Mouse (Mus musculus) midbrain, postnatal 0 days (tissue): Measurements from ENCODE around the gene Ror2. TPM values are rescaled to one million over a fixed set of nuclear protein-coding genes. Genes with fewer than 3 reads are reported as not detected.

Experiments used
- ATAC-seq: fragments of 200-750 bp; cut with Nextera tagmentation; 2 replicates; pipeline ENCODE4 v1.8.0; 2017; ENCODE audit warnings: moderate number of reproducible peaks, mild to moderate bottlenecking, moderate TSS enrichment, moderate library complexity; ENCODE audit not compliant: low FRiP score
- DNase-seq: peaks from one replicate; pipeline ENCODE4 v3.0.0-alpha.2; 2015; ENCODE audit warnings: low spot score
- H3K27ac ChIP-seq: fragments of 300-500 bp; sonication (generic); 2 replicates; pipeline ENCODE4 v1.5.1; 2014; ENCODE audit warnings: low read depth, mild to moderate bottlenecking, low read length, mixed read lengths
- H3K27me3 ChIP-seq: fragments of 300-500 bp; sonication (generic); 2 replicates; pipeline ENCODE4 v1.6.1; 2014; ENCODE audit warnings: low read length, control low read depth, mixed read lengths; ENCODE audit not compliant: insufficient read depth
- H3K36me3 ChIP-seq: fragments of 300-500 bp; sonication (generic); 2 replicates; pipeline ENCODE4 v1.6.1; 2014; ENCODE audit warnings: low read length, control low read depth, mixed read lengths; ENCODE audit not compliant: insufficient read depth
- H3K4me1 ChIP-seq: fragments of 300-500 bp; sonication (generic); 2 replicates; pipeline ENCODE4 v1.6.1; 2014; ENCODE audit warnings: mild to moderate bottlenecking, control low read depth, antibody characterized with exemption, low read length, mixed read lengths; ENCODE audit not compliant: insufficient read depth
- H3K4me2 ChIP-seq: fragments of 300-500 bp; sonication (generic); 2 replicates; pipeline ENCODE4 v1.6.1; 2014; ENCODE audit warnings: low read depth, mild to moderate bottlenecking, low read length, mixed read lengths; ENCODE audit not compliant: poor library complexity, severe bottlenecking
- H3K4me3 ChIP-seq: fragments of 300-500 bp; sonication (generic); 2 replicates; pipeline ENCODE4 v1.5.1; 2014; ENCODE audit warnings: low read depth, mild to moderate bottlenecking, low read length, moderate library complexity
- H3K9ac ChIP-seq: fragments of 300-500 bp; sonication (generic); replicated peaks from 2 replicates; pipeline ENCODE4 v1.6.1; 2014; ENCODE audit warnings: mild to moderate bottlenecking, low read length, moderate library complexity, mixed read lengths; ENCODE audit not compliant: poor library complexity, severe bottlenecking
- H3K9me3 ChIP-seq: fragments of 300-500 bp; sonication (generic); 2 replicates; pipeline ENCODE4 v1.6.1; 2016; ENCODE audit warnings: low read length, control low read depth
- CTCF ChIP-seq: IDR thresholded peaks from 2 replicates; pipeline ENCODE4 v1.5.1; 2016; ENCODE audit warnings: antibody characterized with exemption, mild to moderate bottlenecking
- WGBS: fragments of 180-500 bp; shearing (Covaris S2); extraction: QIAGEN DNeasy Blood & Tissue Kit; methylation state at CpG from one replicate; pipeline ENCODE4 v1.1.7; 2014; 5-methylcytosine and 5-hydroxymethylcytosine counted together
- polyA plus RNA-seq: library from polyadenylated mRNA; unstranded; fragments of >200 nt; fragmentation: Nextera tagmentation; extraction: Ambion mirVana; gene quantifications from 2 replicates; pipeline ENCODE4 v1.2.1, GENCODE M21; 2015
- total RNA-seq: library from RNA; depleted of rRNA; stranded (reverse); fragments of >200 nt; gene quantifications from 2 replicates; pipeline ENCODE4 v1.2.3, GENCODE M21; 2014

Gene Ror2
- total and polyA plus RNA-seq, 2 experiments from 2014 or later = 2.0 to 5.8 TPM

DNA sequence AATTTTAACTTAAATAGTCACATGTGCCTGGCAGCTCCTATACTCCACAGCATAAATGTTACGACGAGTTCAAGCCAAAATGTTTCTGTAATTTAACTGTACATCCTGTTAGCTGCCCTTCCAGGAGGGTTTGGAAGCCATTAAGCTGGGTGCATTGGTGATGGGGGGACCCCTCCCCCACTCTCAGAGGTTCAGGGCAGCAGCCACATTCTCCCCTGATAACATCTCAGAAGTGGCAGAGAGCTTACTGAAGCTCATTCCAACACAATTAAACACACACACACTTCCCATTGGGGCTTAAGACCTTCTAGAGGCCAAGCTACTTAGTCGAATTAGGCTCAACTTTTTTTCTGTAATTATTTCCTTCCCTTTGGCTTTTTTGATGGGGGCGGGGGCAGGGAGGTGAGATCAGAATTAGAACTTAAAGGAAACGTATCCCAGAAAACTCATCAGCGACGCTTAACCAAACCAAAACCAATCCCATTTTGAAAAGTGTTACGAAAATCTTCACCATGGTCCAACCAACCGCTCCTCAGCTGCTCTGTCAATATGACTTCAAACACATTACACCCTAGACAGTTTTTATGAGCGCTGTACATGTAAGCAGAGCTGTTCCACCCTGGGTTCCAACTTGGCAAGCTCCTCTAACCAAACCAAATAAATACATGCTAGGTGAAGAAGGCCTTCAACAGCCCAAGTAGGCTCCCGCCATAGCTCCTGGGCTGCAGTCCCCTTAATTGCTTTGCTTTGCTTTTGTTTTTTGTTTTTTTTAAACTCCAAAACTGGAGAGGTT lies 4.1 kb downstream of the Ror2 start:
- ATAC-seq = no peak
- no peak overlapping the region for H3K4me2 ChIP-seq
- no peaks in the 10 kb centered on the region for H3K4me1 ChIP-seq
- no peak for DNase-seq
- no peaks in the 10 kb centered on the region for H3K36me3 ChIP-seq
- H3K4me3 ChIP-seq = no peak overlapping the region
- no peak overlapping the region for H3K27ac ChIP-seq
- H3K9ac ChIP-seq = no peak overlapping the region
- TF ChIP-seq CTCF = no peak
- H3K9me3 ChIP-seq = no peaks in the 10 kb centered on the region
- 68% methylated on average over 11 of the region's 11 CpGs for WGBS
- peaks cover 19% of the 10 kb centered on the region for H3K27me3 ChIP-seq

DNA sequence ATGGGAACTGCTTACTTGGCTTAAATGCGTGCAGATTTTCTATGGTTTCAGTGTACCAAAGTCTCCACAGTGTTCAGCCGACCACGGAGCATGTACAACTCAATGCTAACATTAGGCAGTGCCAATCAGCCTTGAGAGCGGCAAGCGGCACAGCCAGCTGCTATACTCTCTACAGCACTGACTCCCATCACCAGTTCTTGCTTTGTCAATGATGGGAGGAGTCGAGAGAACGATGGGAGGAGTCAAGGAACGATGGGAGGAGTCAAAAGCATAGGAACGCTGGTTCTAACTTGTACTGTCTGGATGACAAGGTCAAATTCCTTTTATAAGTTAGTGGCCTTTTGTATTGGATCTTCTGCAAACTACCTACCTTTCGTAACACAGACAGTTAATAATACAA lies 7.0 kb downstream of the Ror2 start:
- no peak for DNase-seq
- H3K4me2 ChIP-seq = no peak overlapping the region
- H3K27ac ChIP-seq = no peak overlapping the region
- no peaks in the 10 kb centered on the region for H3K9me3 ChIP-seq
- TF ChIP-seq CTCF = no peak
- no peaks in the 10 kb centered on the region for H3K27me3 ChIP-seq
- no peak for ATAC-seq
- no peak overlapping the region for H3K9ac ChIP-seq
- no peak overlapping the region for H3K4me3 ChIP-seq
- no peaks in the 10 kb centered on the region for H3K36me3 ChIP-seq
- 79% methylated on average over 10 of the region's 10 CpGs for WGBS
- H3K4me1 ChIP-seq = no peaks in the 10 kb centered on the region

GRCm38 (mm10) chr13:53276381-53276780 lies 9.5 kb downstream of the Ror2 start:
- DNase-seq = no peak

GRCm38 (mm10) chr13:53275778-53276177 lies 10.1 kb downstream of the Ror2 start:
- no peak for DNase-seq
- H3K36me3 ChIP-seq = no peaks in the 10 kb centered on the region
- H3K4me2 ChIP-seq = no peak overlapping the region
- WGBS = 72% methylated on average over 8 of the region's 8 CpGs
- H3K9me3 ChIP-seq = no peaks in the 10 kb centered on the region
- ATAC-seq = no peak
- H3K27ac ChIP-seq = no peak overlapping the region
- H3K9ac ChIP-seq = no peak overlapping the region
- H3K4me1 ChIP-seq = no peaks in the 10 kb centered on the region
- H3K4me3 ChIP-seq = no peak overlapping the region
- H3K27me3 ChIP-seq = no peaks in the 10 kb centered on the region
- no peak for TF ChIP-seq CTCF

More at GRCm38 (mm10) chr13:53276381-53276780, 9.5 kb downstream of the Ror2 start:
- WGBS = 80% methylated on average over 7 of the region's 7 CpGs
- Histone ChIP-seq H3K9ac (no peak overlapping the region), H3K27me3 (no peaks in the 10 kb centered on the region), H3K4me2 (no peak overlapping the region), H3K36me3 (no peaks in the 10 kb centered on the region), H3K4me1 (no peaks in the 10 kb centered on the region), H3K9me3 (no peaks in the 10 kb centered on the region), H3K27ac (no peak overlapping the region), H3K4me3 (no peak overlapping the region)
- no peak for TF ChIP-seq CTCF
- no peak for ATAC-seq

DNA sequence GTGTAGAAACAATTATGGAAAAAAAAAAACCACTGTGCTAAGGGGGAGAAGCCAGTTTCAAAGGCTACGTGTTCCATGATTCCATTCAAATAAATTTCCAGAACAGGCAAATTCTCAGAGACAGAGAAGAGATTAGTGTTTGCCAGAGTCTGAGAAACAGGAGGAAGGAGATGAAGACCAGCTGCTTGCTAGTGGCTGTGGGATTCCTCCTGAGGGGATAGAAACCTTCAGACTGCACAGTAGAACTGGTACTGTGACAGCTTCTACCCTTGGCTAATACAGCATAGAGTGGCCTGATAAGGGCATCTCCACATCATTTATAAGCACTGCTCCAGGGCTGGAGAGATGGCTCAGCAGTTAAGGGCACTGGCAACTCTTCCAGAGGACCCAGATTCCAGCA lies 11.2 kb downstream of the Ror2 start:
- DNase-seq (no peak), ATAC-seq (no peak)
- Histone ChIP-seq H3K9ac (no peak overlapping the region), H3K27me3 (no peaks in the 10 kb centered on the region), H3K4me3 (no peak overlapping the region), H3K27ac (no peak overlapping the region), H3K36me3 (no peaks in the 10 kb centered on the region), H3K4me1 (no peaks in the 10 kb centered on the region), H3K4me2 (no peak overlapping the region), H3K9me3 (no peaks in the 10 kb centered on the region)
- WGBS = 76% methylated on average over 1 of the region's 1 CpGs
- TF ChIP-seq CTCF = no peak

GRCm38 (mm10) chr13:53271595-53271994 lies 14.3 kb downstream of the Ror2 start:
- H3K36me3 ChIP-seq = no peaks in the 10 kb centered on the region
- TF ChIP-seq CTCF = no peak
- 88% methylated on average over 3 of the region's 3 CpGs for WGBS
- ATAC-seq (no peak), DNase-seq (no peak)
- no peak overlapping the region for H3K4me3 ChIP-seq
- no peak overlapping the region for H3K27ac ChIP-seq
- no peaks in the 10 kb centered on the region for H3K27me3 ChIP-seq
- no peak overlapping the region for H3K9ac ChIP-seq
- no peaks in the 10 kb centered on the region for H3K9me3 ChIP-seq
- H3K4me2 ChIP-seq = no peak overlapping the region
- H3K4me1 ChIP-seq = no peaks in the 10 kb centered on the region
